Comparison of ENCODE assay signal across 7 mouse cellular contexts in genomic region chr4:119734352-119734751, GRCm38 (mm10). TPM values are rescaled to one million over a fixed set of nuclear protein-coding genes. Genes with fewer than 3 reads are reported as not detected.
DNase-seq lines count a peak whose midpoint lies in the region; ATAC-seq lines count a peak whose summit lies in the region.

No protein-coding gene starts in this region.

- intact Hi-C loops in gastrocnemius, postnatal 36 days (cut with DNase I): loop anchor here (5.0 kb wide), 1 partner anchor 197 kb away; the partner anchor contains the start of genes Foxj3 and Frg2f1

- peak overlapping the region; percentile 79 for H3K9ac ChIP-seq in lung, embryonic 16.5 days (ENCODE audit: low read length)
- peak overlapping the region; percentile 70 for H3K9ac ChIP-seq in forebrain, embryonic 13.5 days
- peak overlapping the region; percentile 68; the same call in 1 of the 2 replicates for H3K9ac ChIP-seq in limb, embryonic 13.5 days

- H3K4me1 ChIP-seq in lung, embryonic 16.5 days (replicated peaks; ENCODE audit: control insufficient read depth, insufficient read depth, low read length): peaks cover 18% of the 10 kb centered on the region
- peaks cover 10% of the 10 kb centered on the region for H3K4me1 ChIP-seq in forebrain, embryonic 13.5 days
- 0 out of 2 replicates have a peak, but pooled peaks cover 9% of the 10 kb centered on the region for H3K4me1 ChIP-seq in limb, embryonic 13.5 days

- no peaks in the 10 kb centered on the region for H3K36me3 ChIP-seq in lung, embryonic 16.5 days (ENCODE audit: control insufficient read depth, insufficient read depth, low read length)
- no peaks in the 10 kb centered on the region for H3K36me3 ChIP-seq in forebrain, embryonic 13.5 days (ENCODE audit: poor library complexity, severe bottlenecking)
- H3K36me3 ChIP-seq in limb, embryonic 13.5 days: no peaks in the 10 kb centered on the region
- no peaks in the 10 kb centered on the region for H3K36me3 ChIP-seq in splenic B cell, adult 2 months (ENCODE audit: control insufficient read depth, insufficient read depth, low read length, poor library complexity, severe bottlenecking)

- H3K27me3 ChIP-seq in lung, embryonic 16.5 days (ENCODE audit: control insufficient read depth, insufficient read depth, low read depth, low read length): no peaks in the 10 kb centered on the region
- H3K27me3 ChIP-seq in forebrain, embryonic 13.5 days: peaks cover 34% of the 10 kb centered on the region
- H3K27me3 ChIP-seq in limb, embryonic 13.5 days: peaks cover 33% of the 10 kb centered on the region
- H3K27me3 ChIP-seq in splenic B cell, adult 2 months (ENCODE audit: control insufficient read depth, insufficient read depth, low read length, poor library complexity, severe bottlenecking): no peaks in the 10 kb centered on the region; the same call in 1 of the 2 replicates

- H3K4me2 ChIP-seq in lung, embryonic 16.5 days (ENCODE audit: low read depth, low read length): peak overlapping the region; percentile 72
- peak overlapping the region; percentile 99 for H3K4me2 ChIP-seq in forebrain, embryonic 13.5 days
- peak overlapping the region; percentile 100 for H3K4me2 ChIP-seq in limb, embryonic 13.5 days (replicated peaks)

- no peak for ATAC-seq in lung, embryonic 16.5 days (ENCODE audit: low read depth)
- no peak for ATAC-seq in forebrain, embryonic 13.5 days
- ATAC-seq in limb, embryonic 13.5 days (ENCODE audit: low FRiP score, low read depth): no peak

- peak overlapping the region; percentile 84 for H3K4me3 ChIP-seq in lung, embryonic 16.5 days (ENCODE audit: low read length)
- peak overlapping the region; percentile 76 for H3K4me3 ChIP-seq in forebrain, embryonic 13.5 days
- peak overlapping the region; percentile 79 for H3K4me3 ChIP-seq in limb, embryonic 13.5 days

- 20% methylated on average over 4 of the region's 4 CpGs for WGBS in lung, embryonic 16.5 days
- WGBS in forebrain, embryonic 13.5 days: 22% methylated on average over 4 of the region's 4 CpGs
- WGBS in limb, embryonic 13.5 days: 23% methylated on average over 4 of the region's 4 CpGs

- no peaks in the 10 kb centered on the region for H3K9me3 ChIP-seq in lung, embryonic 16.5 days (ENCODE audit: control insufficient read depth, low read length)
- H3K9me3 ChIP-seq in forebrain, embryonic 13.5 days (replicated peaks): no peaks in the 10 kb centered on the region
- H3K9me3 ChIP-seq in limb, embryonic 13.5 days: no peaks in the 10 kb centered on the region

- no peak for DNase-seq in lung, postnatal 10 days
- DNase-seq in splenic B cell, adult 2 months (ENCODE audit: low read depth, low spot score): peak; percentile 15
- no peak for DNase-seq in gastrocnemius, postnatal 36 days
- no peak for DNase-seq in spleen, postnatal 10 days (ENCODE audit: low spot score in 2 of 2)

- H3K27ac ChIP-seq in lung, embryonic 16.5 days (ENCODE audit: low read length): no peak overlapping the region
- no peak overlapping the region for H3K27ac ChIP-seq in forebrain, embryonic 13.5 days
- H3K27ac ChIP-seq in limb, embryonic 13.5 days: no peak overlapping the region

RNA-seq across cellular contexts. Expression of gene Hivep3, which starts 0.8 kb away (rescaled TPM):
- 27.9 and 30.3 TPM in 2 replicates for polyA plus RNA-seq in lung, embryonic 16.5 days (2015; fragmentation: Nextera tagmentation; extraction: Ambion mirVana)
- polyA plus RNA-seq in forebrain, embryonic 13.5 days (2015; fragmentation: Nextera tagmentation; extraction: Ambion mirVana): 8.8 and 10.5 TPM in 2 replicates
- polyA plus RNA-seq in limb, embryonic 13.5 days (2015; fragmentation: Nextera tagmentation; extraction: Ambion mirVana): 2.1 and 2.4 TPM in 2 replicates
- total RNA-seq in gastrocnemius, postnatal 36 days (2021): 1 to 10 TPM; 2.2 to 3.5 TPM
